Mouse (Mus musculus) right cerebral cortex, postnatal 25 days (tissue): ENCODE data around the gene Creb5.

Experiments used
- DNase-seq: peaks from one replicate; pipeline ENCODE4 v3.0.0; 2022

Gene Creb5

GRCm38 (mm10) chr6:53604386-53604785 is 317.3 kb downstream of the Creb5 start:
- DNase-seq = no peak

- no peak for DNase-seq
These were observed 318.1 kb downstream of the Creb5 start for GRCm38 (mm10) chr6:53605184-53605583.

- DNase-seq = no peak
These were observed 324.4 kb downstream of the Creb5 start for GRCm38 (mm10) chr6:53611451-53611945.

- DNase-seq = no peak
These were observed 325.6 kb downstream of the Creb5 start for GRCm38 (mm10) chr6:53612681-53613080.

GRCm38 (mm10) chr6:53615440-53616211 is 328.6 kb downstream of the Creb5 start:
- no peak for DNase-seq

- DNase-seq = no peak
These were observed 331.1 kb downstream of the Creb5 start for GRCm38 (mm10) chr6:53618164-53618563.

- DNase-seq = no peak
These were observed 332.6 kb downstream of the Creb5 start for GRCm38 (mm10) chr6:53619676-53620075.

GRCm38 (mm10) chr6:53621295-53621694 is 334.2 kb downstream of the Creb5 start:
- no peak for DNase-seq

GRCm38 (mm10) chr6:53624455-53625276 is 337.6 kb downstream of the Creb5 start:
- DNase-seq = no peak

GRCm38 (mm10) chr6:53626044-53626443 is 339.0 kb downstream of the Creb5 start:
- DNase-seq = no peak

GRCm38 (mm10) chr6:53628714-53629113 is 341.6 kb downstream of the Creb5 start:
- no peak for DNase-seq

- no peak for DNase-seq
These were observed 348.4 kb downstream of the Creb5 start for GRCm38 (mm10) chr6:53635453-53635852.

- DNase-seq = no peak
These were observed 350.6 kb downstream of the Creb5 start for GRCm38 (mm10) chr6:53637356-53638351.

- DNase-seq = no peak
These were observed 354.8 kb downstream of the Creb5 start for GRCm38 (mm10) chr6:53641633-53642605.

- DNase-seq = no peak
These were observed 355.8 kb downstream of the Creb5 start for GRCm38 (mm10) chr6:53642826-53643356.

- no peak for DNase-seq
These were observed 356.4 kb downstream of the Creb5 start for GRCm38 (mm10) chr6:53643481-53643880.

GRCm38 (mm10) chr6:53644056-53644455 is 357.0 kb downstream of the Creb5 start:
- DNase-seq = no peak

GRCm38 (mm10) chr6:53644971-53645370 is 357.9 kb downstream of the Creb5 start:
- no peak for DNase-seq

GRCm38 (mm10) chr6:53649782-53650181 is 362.7 kb downstream of the Creb5 start:
- DNase-seq = no peak

GRCm38 (mm10) chr6:53652691-53653090 is 365.6 kb downstream of the Creb5 start:
- no peak for DNase-seq
